Mouse (Mus musculus): ENCODE measurements around the gene Dbn1. TPM values are rescaled to one million over a fixed set of nuclear protein-coding genes. Genes with fewer than 3 reads are reported as not detected.

Gene Dbn1
- polyA plus RNA-seq, 1 experiment from 2014 or later: 591 TPM

DNA sequence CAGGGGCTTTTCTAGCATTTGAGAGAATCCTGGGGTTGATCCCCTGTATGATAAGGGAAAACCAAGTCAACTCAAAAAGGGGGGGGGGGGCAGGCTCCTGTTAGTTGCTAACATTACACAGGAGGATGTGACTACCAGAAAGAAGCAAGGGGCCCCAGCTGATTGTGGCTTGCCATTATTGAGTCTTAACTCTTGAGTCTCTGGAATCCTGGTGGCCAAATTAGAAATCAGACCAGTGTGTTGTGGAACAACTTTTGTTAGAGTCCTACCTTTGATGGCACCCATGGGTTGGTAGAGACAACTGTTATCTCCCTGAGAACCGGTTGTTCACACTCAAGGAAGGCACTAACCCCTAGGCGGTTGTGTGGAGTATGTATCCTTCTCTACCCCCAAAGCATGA is 24.9 kb downstream of the Dbn1 start:
- Histone ChIP-seq H3K27ac (0 out of 2 replicates have a peak overlapping the region, but pooled peaks have one; percentile 99), H3K36me3 (replicated peaks) (peaks cover 46% of the 10 kb centered on the region), H3K27me3 (no peaks in the 10 kb centered on the region), H3K4me2 (peak overlapping the region; percentile 83; the same call in 1 of the 2 replicates), H3K9ac (no peak overlapping the region), H3K9me3 (no peaks in the 10 kb centered on the region), H3K4me1 (peaks cover 48% of the 10 kb centered on the region), H3K4me3 (replicated peaks) (no peak overlapping the region; the same call in 1 of the 2 replicates)
- 48% methylated on average over 2 of the region's 2 CpGs for WGBS
- ATAC-seq (ENCODE audit: low FRiP score): no peak

DNA sequence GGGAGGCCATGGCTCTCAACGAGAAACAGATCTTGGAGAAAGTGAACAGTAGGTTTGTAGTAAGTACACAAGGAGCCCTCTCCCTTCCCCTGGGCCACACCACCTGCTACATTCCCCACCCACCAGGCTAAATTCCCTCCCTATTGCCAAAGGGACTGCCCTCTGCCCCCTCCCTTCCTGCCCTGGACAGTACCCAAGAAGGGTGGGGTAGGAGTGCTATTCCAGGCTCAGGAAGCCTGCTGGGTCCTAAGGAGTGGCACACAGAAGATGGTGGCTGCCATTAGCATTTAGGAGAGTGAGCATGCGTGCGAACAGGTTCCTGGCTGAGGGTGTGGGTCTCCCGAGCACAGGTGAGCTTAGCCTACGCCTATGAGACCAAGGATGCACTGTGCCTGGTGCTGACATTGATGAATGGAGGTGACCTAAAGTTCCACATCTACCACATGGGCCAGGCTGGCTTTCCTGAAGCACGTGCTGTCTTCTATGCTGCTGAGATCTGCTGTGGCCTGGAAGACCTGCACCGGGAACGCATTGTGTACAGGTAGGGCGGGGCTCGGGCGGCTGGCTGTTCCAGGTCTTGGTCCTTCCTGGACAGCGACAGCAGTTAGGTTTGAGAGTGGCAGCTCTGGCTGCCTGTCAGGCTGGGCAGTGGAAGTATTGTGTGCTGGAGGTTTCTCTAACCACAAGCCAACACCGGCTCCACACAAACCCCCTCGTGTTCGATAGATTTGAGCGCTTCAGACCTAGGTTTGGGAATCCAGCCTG is 35.9 kb downstream of the Dbn1 start:
- peaks cover 80% of the 10 kb centered on the region for H3K36me3 ChIP-seq (replicated peaks)

DNA sequence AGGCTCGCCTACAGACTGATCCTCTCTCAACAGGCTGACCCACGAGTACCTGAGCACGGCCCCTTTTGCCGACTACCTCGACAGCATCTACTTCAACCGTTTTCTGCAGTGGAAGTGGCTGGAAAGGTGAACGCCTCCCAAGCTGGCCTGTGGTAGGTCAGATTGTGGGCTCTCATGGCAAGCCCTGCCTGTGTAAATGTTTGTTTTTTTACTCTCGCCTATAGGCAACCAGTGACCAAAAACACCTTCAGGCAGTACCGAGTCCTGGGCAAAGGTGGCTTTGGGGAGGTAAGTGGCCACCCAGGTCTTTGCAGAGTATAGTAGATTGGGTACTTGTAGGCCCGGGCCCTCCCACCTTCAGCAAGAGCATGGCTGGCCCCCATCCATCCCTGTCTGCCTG is 36.6 kb downstream of the Dbn1 start:
- Histone ChIP-seq H3K4me2 (no peak overlapping the region), H3K27me3 (no peaks in the 10 kb centered on the region), H3K9ac (no peak overlapping the region), H3K36me3 (replicated peaks) (peaks cover 74% of the 10 kb centered on the region), H3K9me3 (no peaks in the 10 kb centered on the region), H3K4me3 (replicated peaks) (no peak overlapping the region), H3K4me1 (peaks cover 16% of the 10 kb centered on the region), H3K27ac (no peak overlapping the region)
- 92% methylated on average over 10 of the region's 10 CpGs for WGBS
- ATAC-seq (ENCODE audit: low FRiP score): no peak

More for the DNA sequence above, 35.9 kb downstream of the Dbn1 start:
- 96% methylated on average over 16 of the region's 16 CpGs for WGBS
- no peak overlapping the region for H3K27ac ChIP-seq
- H3K4me2 ChIP-seq: no peak overlapping the region
- ATAC-seq (ENCODE audit: low FRiP score): no peak
- no peaks in the 10 kb centered on the region for H3K27me3 ChIP-seq
- H3K9me3 ChIP-seq: no peaks in the 10 kb centered on the region
- H3K9ac ChIP-seq: no peak overlapping the region
- H3K4me1 ChIP-seq: peaks cover 9% of the 10 kb centered on the region
- H3K4me3 ChIP-seq (replicated peaks): no peak overlapping the region

DNA sequence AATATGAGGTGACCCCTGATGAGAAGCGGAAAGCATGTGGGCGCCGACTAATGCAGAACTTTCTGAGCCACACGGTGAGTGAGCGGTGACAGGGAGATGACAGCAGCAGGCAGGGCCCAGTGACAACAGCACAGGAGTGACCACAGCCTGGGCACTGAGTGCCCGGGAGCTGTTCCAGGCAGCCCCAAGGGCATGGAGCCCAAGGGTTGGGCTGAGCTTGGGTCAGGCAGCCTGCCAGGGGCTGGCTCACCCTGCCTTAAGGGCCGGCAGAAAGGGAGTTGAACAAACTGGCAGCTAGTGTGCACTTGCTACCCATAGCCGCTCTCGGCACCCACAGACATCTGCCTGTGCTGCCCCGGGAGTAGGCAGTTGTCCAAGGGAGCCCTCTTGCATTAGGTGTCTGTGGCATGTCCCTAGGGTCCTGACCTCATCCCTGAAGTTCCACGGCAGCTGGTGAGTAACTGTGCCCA is 37.4 kb downstream of the Dbn1 start:
- no peak overlapping the region for H3K4me3 ChIP-seq (replicated peaks)
- WGBS: 91% methylated on average over 11 of the region's 11 CpGs
- no peak overlapping the region for H3K9ac ChIP-seq
- no peaks in the 10 kb centered on the region for H3K9me3 ChIP-seq
- peaks cover 66% of the 10 kb centered on the region for H3K36me3 ChIP-seq (replicated peaks)
- no peaks in the 10 kb centered on the region for H3K27me3 ChIP-seq
- ATAC-seq (ENCODE audit: low FRiP score): no peak
- H3K4me2 ChIP-seq: no peak overlapping the region
- H3K4me1 ChIP-seq: peaks cover 22% of the 10 kb centered on the region
- no peak overlapping the region for H3K27ac ChIP-seq

DNA sequence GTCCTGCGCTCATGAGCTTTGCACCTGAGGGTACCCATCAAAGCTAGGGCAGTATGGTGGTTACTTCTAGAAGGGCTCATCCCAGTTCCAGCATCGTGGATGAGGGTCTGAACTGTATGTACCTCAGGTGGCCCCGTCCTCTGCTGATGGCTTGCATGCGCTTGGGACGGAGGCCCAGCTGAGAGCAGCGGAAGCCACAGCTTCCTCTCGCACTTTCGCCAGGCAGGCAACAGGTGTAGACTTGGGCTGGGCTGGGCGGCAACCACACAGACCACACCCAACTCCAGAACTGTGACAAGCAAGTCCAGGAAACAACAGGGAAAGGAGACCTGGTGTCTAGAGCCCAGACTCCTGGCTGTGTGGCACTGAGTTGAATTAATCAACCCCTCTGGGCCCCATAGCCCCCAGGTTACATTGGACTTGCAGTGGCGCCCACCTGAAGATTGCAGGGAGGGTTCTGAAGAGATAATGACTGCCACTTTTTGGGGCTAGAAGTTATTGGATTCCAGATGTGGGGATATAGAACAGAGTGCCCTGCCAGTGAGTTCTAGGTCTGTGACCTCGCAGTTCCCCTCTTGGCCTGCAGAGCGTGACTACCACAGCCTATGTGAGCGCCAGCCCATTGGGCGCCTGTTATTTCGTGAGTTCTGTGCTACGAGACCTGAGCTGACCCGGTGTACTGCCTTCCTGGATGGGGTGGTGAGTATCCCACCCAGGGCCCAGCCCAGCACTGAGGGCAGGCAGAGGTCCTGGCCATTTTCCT is 38.1 kb downstream of the Dbn1 start:
- no peak overlapping the region for H3K27ac ChIP-seq
- H3K4me2 ChIP-seq: no peak overlapping the region
- no peaks in the 10 kb centered on the region for H3K27me3 ChIP-seq
- 91% methylated on average over 17 of the region's 17 CpGs for WGBS
- no peaks in the 10 kb centered on the region for H3K9me3 ChIP-seq
- ATAC-seq (ENCODE audit: low FRiP score): no peak
- no peak overlapping the region for H3K4me3 ChIP-seq (replicated peaks)
- H3K36me3 ChIP-seq (replicated peaks): peaks cover 59% of the 10 kb centered on the region
- H3K4me1 ChIP-seq: peaks cover 22% of the 10 kb centered on the region
- H3K9ac ChIP-seq: no peak overlapping the region

DNA sequence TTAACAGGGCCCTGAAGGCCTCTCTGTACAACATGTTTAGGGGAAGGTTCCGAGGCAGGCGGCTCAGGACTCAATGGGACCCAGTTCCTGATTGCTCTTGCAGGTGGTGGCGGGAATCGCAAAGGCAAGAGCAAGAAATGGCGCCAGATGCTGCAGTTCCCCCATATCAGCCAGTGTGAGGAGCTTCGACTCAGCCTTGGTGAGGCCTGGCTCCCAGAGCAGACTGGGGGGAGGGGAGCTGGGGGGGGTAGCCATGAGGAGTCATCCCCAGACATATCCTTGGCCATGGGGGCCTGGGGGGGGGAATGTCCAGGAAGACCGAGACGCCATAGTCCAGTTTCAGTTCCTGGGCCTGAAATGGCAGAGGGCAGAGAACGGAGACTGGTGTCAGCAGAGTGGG is 38.7 kb downstream of the Dbn1 start:
- Histone ChIP-seq H3K27me3 (no peaks in the 10 kb centered on the region), H3K27ac (no peak overlapping the region), H3K36me3 (replicated peaks) (peaks cover 53% of the 10 kb centered on the region), H3K9me3 (no peaks in the 10 kb centered on the region), H3K9ac (no peak overlapping the region), H3K4me3 (replicated peaks) (no peak overlapping the region), H3K4me1 (peaks cover 22% of the 10 kb centered on the region), H3K4me2 (no peak overlapping the region)
- WGBS: 94% methylated on average over 9 of the region's 9 CpGs
- ATAC-seq (ENCODE audit: low FRiP score): no peak

DNA sequence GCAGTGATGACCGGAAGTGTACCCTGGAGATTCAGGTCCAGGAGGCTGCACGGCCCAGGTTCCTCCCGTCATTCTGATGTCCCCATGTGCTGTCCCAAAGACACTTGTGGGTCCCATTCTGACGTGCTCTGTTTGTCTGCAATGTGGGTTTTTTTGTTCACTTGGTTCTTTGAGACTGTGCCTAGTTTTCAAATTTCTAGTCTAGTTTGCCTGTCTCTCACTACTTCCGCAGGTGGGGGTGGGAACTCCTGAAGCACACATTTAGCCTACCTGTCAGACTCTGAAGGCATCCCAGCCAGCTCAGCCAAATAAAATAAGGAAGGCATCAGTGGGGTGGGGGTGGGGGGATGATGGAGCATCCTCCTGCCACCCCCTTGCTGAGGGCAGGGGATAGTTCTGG is 39.8 kb downstream of the Dbn1 start:
- no peak overlapping the region for H3K27ac ChIP-seq
- H3K4me2 ChIP-seq: no peak overlapping the region
- H3K27me3 ChIP-seq: no peaks in the 10 kb centered on the region
- H3K36me3 ChIP-seq (replicated peaks): peaks cover 43% of the 10 kb centered on the region
- ATAC-seq (ENCODE audit: low FRiP score): no peak
- H3K4me1 ChIP-seq: peaks cover 28% of the 10 kb centered on the region
- no peak overlapping the region for H3K9ac ChIP-seq
- H3K9me3 ChIP-seq: no peaks in the 10 kb centered on the region
- WGBS: 93% methylated on average over 5 of the region's 5 CpGs
- no peak overlapping the region for H3K4me3 ChIP-seq (replicated peaks)

DNA sequence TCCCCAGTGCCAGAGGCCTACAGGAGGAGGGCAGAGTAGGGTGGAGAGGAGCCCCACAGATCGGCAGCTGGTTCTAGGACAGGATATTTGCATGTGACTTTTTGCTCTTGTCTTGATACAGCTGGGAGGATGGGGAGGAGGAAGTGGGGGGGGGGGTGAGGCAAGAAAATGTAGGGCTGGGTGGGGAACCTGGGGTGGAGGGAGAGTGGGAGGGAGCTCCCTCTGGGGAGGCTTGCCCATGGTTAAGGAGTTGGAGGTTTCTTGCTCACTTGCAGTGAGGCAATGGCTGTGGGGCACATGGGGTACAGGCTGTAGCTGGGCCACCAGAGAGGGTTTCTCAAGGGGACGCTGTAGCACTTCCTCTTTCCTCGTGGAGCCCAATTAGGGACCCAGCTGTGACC is 40.4 kb downstream of the Dbn1 start:
- Histone ChIP-seq H3K4me2 (no peak overlapping the region; the same call in 1 of the 2 replicates), H3K9me3 (no peaks in the 10 kb centered on the region), H3K4me3 (replicated peaks) (no peak overlapping the region), H3K9ac (no peak overlapping the region), H3K27ac (no peak overlapping the region), H3K27me3 (no peaks in the 10 kb centered on the region), H3K4me1 (peaks cover 28% of the 10 kb centered on the region), H3K36me3 (replicated peaks) (peaks cover 38% of the 10 kb centered on the region)
- ATAC-seq (ENCODE audit: low FRiP score): no peak
- WGBS: 58% methylated on average over 3 of the region's 3 CpGs

DNA sequence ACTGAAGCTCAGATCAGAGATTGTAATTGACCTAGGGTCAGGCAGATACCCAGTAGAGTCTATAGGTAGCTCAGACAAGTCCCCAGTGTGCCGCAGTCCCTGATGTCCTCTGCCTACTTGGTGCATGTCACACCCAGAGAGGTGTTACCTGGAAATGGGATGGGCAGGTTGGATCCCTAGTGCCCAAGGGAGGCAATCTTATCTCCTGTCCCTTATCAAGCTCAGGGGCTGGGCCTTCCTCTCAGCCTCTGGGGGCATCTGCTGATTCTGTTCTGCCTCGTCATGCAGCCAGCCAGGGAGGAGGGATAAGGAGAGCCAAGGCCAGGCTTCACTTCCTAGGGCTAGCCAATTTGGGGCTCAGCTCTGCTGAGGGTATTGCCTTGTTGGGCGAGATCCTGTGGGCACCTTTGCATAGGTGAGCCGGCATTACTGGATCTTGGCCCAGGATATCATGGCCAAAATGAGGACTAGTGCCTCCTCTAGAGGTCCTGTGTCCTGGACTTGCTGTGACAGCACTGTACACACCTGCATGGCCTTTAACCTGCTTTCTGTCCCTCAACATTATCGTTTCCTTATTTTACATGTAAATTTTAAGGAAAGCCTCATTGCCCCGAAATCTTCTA is 41.3 kb downstream of the Dbn1 start:
- Histone ChIP-seq H3K4me1 (peaks cover 28% of the 10 kb centered on the region), H3K36me3 (replicated peaks) (peaks cover 28% of the 10 kb centered on the region), H3K27me3 (no peaks in the 10 kb centered on the region), H3K4me3 (replicated peaks) (peak overlapping the region; percentile 80), H3K4me2 (peak overlapping the region; percentile 66), H3K9me3 (no peaks in the 10 kb centered on the region), H3K27ac (no peak overlapping the region), H3K9ac (peak overlapping the region; percentile 96)
- WGBS: 83% methylated on average over 6 of the region's 6 CpGs
- ATAC-seq (ENCODE audit: low FRiP score): no peak

DNA sequence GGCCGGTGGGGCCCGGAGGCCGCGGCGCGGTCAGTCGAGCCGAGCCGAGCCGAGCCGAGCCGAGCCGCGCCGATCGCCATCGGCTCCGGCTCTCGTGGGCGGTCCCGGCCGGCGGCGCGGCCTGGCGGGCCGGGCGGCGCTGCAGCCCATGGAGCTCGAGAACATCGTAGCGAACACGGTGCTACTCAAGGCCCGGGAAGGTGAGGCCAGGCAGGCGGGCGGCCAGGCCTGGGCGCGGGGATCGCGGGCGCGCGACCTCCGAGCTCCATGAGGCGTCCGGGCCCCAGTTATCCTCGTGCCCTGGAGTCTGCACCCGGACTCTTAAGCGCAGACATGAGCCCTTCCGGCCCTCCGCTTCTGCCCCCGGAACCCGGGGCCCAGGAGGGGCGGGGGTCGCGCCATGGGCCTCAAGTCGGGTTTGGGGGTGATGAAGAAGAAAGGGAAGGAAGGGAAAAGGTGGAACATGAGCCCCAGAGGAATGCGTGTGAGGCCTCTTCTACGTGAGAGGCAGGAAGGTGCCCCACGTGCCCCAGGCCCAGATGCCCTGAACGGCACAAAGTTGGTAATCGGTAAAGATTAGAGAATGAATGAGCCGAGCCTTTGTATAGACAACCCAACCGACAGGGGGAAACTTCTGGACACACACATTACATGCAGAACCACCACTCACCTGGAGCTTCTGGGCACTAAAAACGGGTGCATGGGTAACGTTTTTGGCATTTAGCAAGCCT is 42.4 kb downstream of the Dbn1 start:
- ATAC-seq (ENCODE audit: low FRiP score): no peak
- Histone ChIP-seq H3K4me3 (replicated peaks) (peak overlapping the region; percentile 80), H3K4me2 (peak overlapping the region; percentile 66), H3K36me3 (replicated peaks) (peaks cover 17% of the 10 kb centered on the region), H3K27me3 (no peaks in the 10 kb centered on the region), H3K9ac (peak overlapping the region; percentile 96), H3K27ac (peak overlapping the region; percentile 94), H3K9me3 (no peaks in the 10 kb centered on the region), H3K4me1 (peaks cover 28% of the 10 kb centered on the region)
- 2% methylated on average over 57 of the region's 66 CpGs for WGBS

DNA sequence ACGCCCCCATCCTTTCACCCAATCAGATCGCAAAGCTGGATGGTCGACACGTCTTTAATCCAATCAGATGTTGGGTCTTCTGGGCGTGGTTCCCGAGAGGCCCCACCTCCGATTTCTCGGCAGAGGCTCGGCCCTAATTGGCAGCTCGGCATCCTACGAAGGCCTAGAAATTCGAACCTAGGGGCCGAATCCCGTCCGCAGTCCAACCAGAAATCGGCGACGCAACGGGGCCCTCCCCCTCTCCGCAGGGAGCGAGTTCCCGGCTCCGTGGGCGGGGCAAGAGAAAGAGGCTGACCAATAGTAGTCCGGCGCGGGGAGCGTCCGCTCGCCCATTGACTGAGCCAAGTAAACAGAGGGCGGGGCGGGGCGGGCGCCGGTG is 43.0 kb downstream of the Dbn1 start, which contains the start of gene Grk6:
TSS of gene Grk6 (plus strand) at position 136 of the 379 bp plus-strand sequence.
- peak; percentile 97 for ATAC-seq (ENCODE audit: low FRiP score)
- H3K4me1 ChIP-seq: peaks cover 28% of the 10 kb centered on the region
- H3K9ac ChIP-seq: peak within 1 kb of the TSS; percentile 96
- H3K4me3 ChIP-seq (replicated peaks): peak within 1 kb of the TSS; percentile 80
- H3K27me3 ChIP-seq: no peaks in the 10 kb centered on the region
- peak within 1 kb of the TSS; percentile 66 for H3K4me2 ChIP-seq
- under 1% methylated on average over 25 of the region's 35 CpGs for WGBS
- peak within 1 kb of the TSS; percentile 94 for H3K27ac ChIP-seq
- no peaks in the 10 kb centered on the region for H3K9me3 ChIP-seq
- H3K36me3 ChIP-seq (replicated peaks): peaks cover 11% of the 10 kb centered on the region

Data from forebrain, embryonic 12.5 days (tissue).